17 mouse cellular contexts compared by ENCODE assay signal in the genomic region with DNA sequence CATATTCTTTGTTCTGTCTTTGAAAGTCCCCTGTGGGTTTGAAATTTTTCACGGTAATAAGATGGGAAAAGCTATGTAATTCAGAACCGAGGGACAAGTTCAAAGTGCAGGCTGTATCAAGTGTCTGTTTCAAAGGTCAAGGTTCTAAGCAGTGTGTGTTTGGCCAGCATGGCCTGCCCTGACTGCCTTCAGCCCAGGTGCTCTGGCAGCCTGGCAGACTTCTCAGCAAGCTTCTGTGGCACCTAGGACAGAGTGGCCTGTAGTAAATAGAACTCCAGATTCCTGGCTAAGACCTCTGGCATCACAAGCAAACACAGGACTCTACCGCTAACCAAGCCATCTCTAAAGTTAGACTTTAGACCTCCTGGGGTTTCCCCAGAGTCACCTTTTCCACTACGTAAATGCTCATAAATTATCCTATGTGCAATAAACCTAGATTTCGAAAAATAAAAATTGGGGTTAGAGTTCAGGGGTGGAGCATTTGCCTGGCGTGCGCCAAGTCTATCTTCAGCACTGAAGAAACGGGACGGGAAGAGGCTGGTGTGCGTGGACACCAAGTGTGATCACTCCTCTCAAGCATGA.
DNase-seq lines count a peak whose midpoint lies in the region; TF ChIP-seq lines count a peak whose summit lies in the region.
"Had no signal": no experiment of that assay in that cellular context is flagged by ENCODE, and none has a peak within 500 bp of the region (broad histone marks: within the 10 kb centered on the region; RNA-seq: fewer than 3 reads in every experiment).

No protein-coding gene starts in this region.

- 47% methylated on average over 10 of the region's 10 CpGs for WGBS in liver, adult 2 months

- intact Hi-C loops in gastrocnemius, adult 2 months (cut with DNase I): no loop called here

- DNase-seq in gastrocnemius, adult 2 months: peak; percentile 57
- no peak for DNase-seq in gastrocnemius, postnatal 4 days (ENCODE audit: low spot score in 2 of 2)
- peak; percentile 85 for DNase-seq in liver, adult 2 months (ENCODE audit: extremely low read depth, low read depth, low spot score)
- DNase-seq in liver: no peak
- peak; percentile 17 for DNase-seq in kidney, postnatal 14 days
- DNase-seq in retina, embryonic 14.5 days (ENCODE audit: low spot score): no peak
- no peak for DNase-seq in cerebellum, postnatal 36 days
- DNase-seq: cerebellum, adult 8-10 months; heart, postnatal 14 days; lung, postnatal 14 days; right cerebral cortex, postnatal 25 days; thymus, adult 2 months had no signal

- H3K4me1 ChIP-seq in liver, adult 2 months (ENCODE audit: control insufficient read depth, insufficient read depth, low read length): peaks cover 3% of the 10 kb centered on the region
- H3K4me1 ChIP-seq: heart, embryonic 12.5 days; hindbrain, embryonic 12.5 days; midbrain, embryonic 15.5 days had no signal

- no peaks in the 10 kb centered on the region for H3K36me3 ChIP-seq in liver, adult 2 months (ENCODE audit: control insufficient read depth, insufficient read depth, low read length)
- H3K36me3 ChIP-seq: embryonic facial prominence, embryonic 13.5 days; heart, embryonic 12.5 days; hindbrain, embryonic 12.5 days; midbrain, embryonic 15.5 days; neural tube, embryonic 15.5 days had no signal

- H3K9ac ChIP-seq in liver, adult 2 months (ENCODE audit: low read depth, low read length): no peak overlapping the region
- H3K9ac ChIP-seq: embryonic facial prominence, embryonic 13.5 days; heart, embryonic 12.5 days; hindbrain, embryonic 12.5 days; midbrain, embryonic 15.5 days; neural tube, embryonic 15.5 days had no signal

- no peak for TF ChIP-seq CTCF in gastrocnemius, adult 2 months (IDR thresholded peaks at IDR 0.05)
- TF ChIP-seq CTCF in liver, adult 2 months (IDR thresholded peaks at IDR 0.05; ENCODE audit: low read depth, low read length): no peak

- H3K4me3 ChIP-seq in gastrocnemius, adult 2 months: no peak overlapping the region
- no peak overlapping the region for H3K4me3 ChIP-seq in liver, adult 2 months (ENCODE audit: insufficient read depth, low read depth, low read length)
- H3K4me3 ChIP-seq: embryonic facial prominence, embryonic 13.5 days; heart, embryonic 12.5 days; hindbrain, embryonic 12.5 days; midbrain, embryonic 15.5 days; neural tube, embryonic 15.5 days had no signal

- no peaks in the 10 kb centered on the region for H3K79me2 ChIP-seq in liver, adult 2 months (ENCODE audit: control insufficient read depth, insufficient read depth, low read length)

- H3K27ac ChIP-seq in gastrocnemius, adult 2 months: peak overlapping the region; percentile 35; the same call in 1 of the 2 replicates
- no peak overlapping the region for H3K27ac ChIP-seq in liver, adult 2 months (replicated peaks; ENCODE audit: insufficient read depth, low read depth, low read length)
- H3K27ac ChIP-seq: embryonic facial prominence, embryonic 13.5 days; hindbrain, embryonic 12.5 days; midbrain, embryonic 15.5 days; neural tube, embryonic 15.5 days had no signal

- H3K27me3 ChIP-seq in liver, adult 2 months (ENCODE audit: control insufficient read depth, insufficient read depth, low read length): no peaks in the 10 kb centered on the region; the same call in 1 of the 2 replicates
- H3K27me3 ChIP-seq: midbrain, embryonic 15.5 days; neural tube, embryonic 15.5 days had no signal

- no peak for TF ChIP-seq POLR2A in liver, adult 2 months (IDR thresholded peaks at IDR 0.05; ENCODE audit: extremely low read depth, insufficient read depth, low read length)

Comparison
In these comparisons a context has a peak if more than half of its experiments do, and no peak if none do; other contexts are left out.
1. DNase-seq: peak in gastrocnemius, adult 2 months (single experiment), liver, adult 2 months (single experiment) and kidney, postnatal 14 days (single experiment); none in gastrocnemius, postnatal 4 days (0 of 2), liver (single experiment), retina, embryonic 14.5 days (single experiment) and cerebellum, postnatal 36 days (0 of 2).